Mouse (Mus musculus) C2C12 (cell line): ENCODE results near the gene Ankrd63.

Source experiments
- CTCF ChIP-seq: IDR thresholded peaks from one replicate; pipeline ENCODE4 v1.5.1; 2011; ENCODE audit not compliant: control insufficient read depth, insufficient read depth, insufficient read length
- MAX ChIP-seq: IDR thresholded peaks from one replicate; pipeline ENCODE4 v1.6.1; 2011; ENCODE audit warnings: mild to moderate bottlenecking, control low read depth
- MYOG ChIP-seq: IDR thresholded peaks from one replicate; pipeline ENCODE4 v1.6.1; 2011; ENCODE audit not compliant: control insufficient read depth, insufficient read length; ENCODE audit errors: extremely low read depth

DNA sequence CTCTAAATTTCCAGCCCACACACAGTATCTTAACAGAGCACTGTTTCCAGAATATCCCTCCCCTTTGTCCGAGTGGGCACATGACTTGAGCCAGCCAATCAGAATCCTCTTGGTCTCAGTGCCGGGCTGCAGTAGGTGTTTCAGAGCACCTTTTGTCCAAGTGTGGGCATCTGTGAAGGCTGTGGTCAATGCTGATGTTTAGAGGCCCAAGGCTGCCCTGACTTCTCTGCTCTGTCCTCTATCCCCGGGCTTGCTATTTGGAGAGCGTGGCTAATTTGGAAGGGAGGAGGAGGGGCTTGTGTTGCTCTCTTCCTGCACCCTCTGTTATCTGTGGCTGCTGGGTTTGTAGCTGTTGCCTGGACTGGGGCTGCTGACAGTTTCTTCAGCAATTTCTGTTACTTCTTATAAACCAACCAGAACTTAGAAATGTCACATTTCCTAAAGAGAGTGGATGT, 43.7 kb downstream of the Ankrd63 start:
- no peak for TF ChIP-seq CTCF
- TF ChIP-seq MYOG: no peak
- no peak for TF ChIP-seq MAX
